Mouse (Mus musculus): ENCODE results near the gene Fam163b.

The Fam163b gene

DNA sequence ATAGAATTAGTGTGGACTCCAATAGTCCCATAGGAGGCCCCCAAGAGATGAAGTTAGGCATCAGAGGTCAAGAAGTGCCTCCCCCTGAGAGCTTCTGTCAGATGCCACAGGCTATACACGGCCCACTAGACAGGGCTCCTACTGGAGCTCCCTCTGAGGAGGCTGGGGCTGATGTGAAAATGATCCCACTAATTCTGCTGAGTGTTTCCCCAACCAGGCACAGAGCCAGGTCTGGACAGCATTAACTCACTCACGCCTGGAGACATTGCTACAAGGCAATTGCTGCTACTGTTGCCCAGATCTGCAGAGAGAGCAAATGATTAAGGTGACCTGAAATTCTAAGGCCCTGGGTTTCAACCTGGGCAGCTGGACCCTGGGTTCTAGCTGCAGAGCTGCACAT, 56.5 kb downstream of the Fam163b start:
- no peak for DNase-seq

GRCm38 (mm10) chr2:27084963-27085362, 57.3 kb downstream of the Fam163b start:
- DNase-seq = no peak

GRCm38 (mm10) chr2:27083761-27084475, 58.4 kb downstream of the Fam163b start:
- peak; percentile 65 for DNase-seq

DNA sequence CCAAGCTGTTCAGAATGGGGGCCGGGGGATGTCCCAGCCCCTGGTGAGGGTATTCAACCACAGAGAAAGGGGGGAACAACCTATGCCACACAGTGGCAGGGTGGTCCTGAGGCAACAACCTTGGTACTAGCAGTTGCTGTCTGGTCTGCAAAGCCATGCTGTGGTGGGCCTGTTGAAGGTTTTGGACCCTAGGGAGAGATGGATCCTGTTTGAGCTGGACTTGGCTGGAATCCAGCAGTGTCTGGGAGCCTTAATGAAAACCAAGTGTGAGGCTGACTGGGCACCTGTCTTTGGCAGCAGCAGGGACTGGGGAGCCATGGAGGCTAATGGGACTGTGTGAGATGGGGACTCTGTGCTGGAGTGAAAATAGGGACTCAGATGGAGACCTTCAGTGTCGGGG, 62.6 kb downstream of the Fam163b start:
- DNase-seq = peak; percentile 54

- peak; percentile 85 for DNase-seq
Measured at GRCm38 (mm10) chr2:27079152-27079584, 63.1 kb downstream of the Fam163b start, which contains the start of gene Adamtsl2. Adamtsl2 (plus strand) TSS chr2:27079379.

DNA sequence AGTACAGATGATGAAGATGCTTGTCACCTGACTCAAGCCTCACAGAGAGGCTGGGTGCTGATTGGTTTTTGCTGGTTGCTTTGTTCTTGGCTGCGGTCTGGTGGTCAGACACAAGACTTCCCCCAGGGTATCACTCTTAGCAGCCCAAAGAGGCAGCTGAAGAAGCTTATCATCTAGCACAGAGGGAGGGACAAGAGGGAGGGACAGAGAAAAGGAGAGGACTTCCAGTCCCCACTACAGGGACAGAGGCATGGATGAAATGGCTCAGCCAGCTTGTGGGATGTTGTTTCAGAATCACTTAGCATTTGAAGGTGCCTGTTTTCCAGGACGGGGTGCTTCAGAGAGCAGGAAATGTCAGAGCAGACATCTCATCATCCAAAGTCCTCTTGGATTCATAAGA, 64.0 kb downstream of the Fam163b start:
- DNase-seq = no peak

DNA sequence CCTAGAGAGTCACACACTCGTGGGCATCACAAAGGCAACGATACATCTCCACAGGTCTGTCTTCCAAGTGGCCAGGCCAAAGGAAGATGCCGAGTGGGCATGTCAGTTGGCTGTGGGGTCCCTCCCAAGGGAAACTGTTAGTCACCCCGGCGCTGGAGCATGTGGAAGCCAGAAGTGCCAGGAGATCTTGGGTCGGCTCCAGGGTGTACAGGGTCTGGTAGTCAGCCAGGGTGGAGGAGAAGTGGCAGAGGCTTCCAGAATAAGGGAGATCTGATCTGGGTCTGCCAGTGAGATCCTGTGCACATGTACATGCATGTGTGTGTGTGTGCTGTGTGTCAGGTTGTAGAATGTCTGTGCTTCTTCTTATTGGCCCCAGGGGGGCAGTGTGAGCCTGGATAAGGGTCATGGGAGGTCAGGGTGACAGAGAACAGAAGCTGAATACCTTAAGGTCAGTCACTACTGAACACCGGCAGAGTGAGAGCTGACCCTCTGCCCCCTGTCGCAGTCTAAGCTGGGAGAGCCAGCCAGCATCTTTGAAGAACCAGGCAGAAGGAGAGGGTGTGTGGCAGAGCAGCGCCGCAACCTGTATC, 64.5 kb downstream of the Fam163b start:
- no peak for DNase-seq

GRCm38 (mm10) chr2:27075485-27075884, 66.8 kb downstream of the Fam163b start:
- peak; percentile 72 for DNase-seq

DNA sequence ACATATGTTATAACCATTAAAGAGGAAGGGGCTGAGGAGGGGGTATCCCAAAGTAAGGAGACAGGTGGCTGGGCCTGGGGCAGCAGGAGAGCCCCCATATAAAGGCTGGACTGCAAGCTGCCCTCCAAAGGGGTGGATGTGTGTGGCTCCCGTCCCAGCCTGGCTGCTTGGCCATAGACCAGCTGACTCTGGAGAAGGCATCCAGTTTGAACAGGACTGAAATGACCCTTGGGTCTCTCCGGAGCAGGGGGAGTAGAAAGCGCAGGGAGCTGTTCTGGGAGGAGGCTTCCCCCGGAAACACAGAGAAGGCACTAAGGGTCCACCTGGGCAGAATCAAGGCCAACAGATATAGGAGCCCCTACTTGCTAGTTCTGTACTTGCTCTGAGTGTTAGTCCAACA, 67.5 kb downstream of the Fam163b start:
- peak; percentile 77 for DNase-seq

GRCm38 (mm10) chr2:27073407-27073806, 68.9 kb downstream of the Fam163b start:
- no peak for DNase-seq

DNA sequence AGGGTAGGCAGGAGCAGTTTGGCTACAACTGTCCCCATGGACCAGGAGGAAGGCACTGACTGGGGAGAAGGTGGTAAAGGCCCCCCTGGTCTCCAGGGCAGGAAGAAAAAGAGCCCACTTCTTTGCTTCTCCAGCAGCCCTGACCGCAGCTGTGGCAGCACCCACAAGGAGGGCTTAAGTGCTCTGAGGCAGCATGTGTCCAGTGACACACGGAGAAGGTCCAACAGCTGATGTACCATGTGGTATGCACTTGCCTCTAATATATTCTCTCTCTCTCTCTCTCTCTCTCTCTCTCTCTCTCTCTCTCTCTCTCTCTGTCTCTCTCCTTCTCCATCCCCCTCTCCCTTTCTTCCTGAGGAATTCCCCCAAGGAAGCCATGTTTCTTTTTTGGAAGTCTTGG, 70.3 kb downstream of the Fam163b start, which contains the start of gene Mymk:
Mymk (minus strand) TSS at position 202 of the 400 bp plus-strand sequence.
- DNase-seq = no peak

GRCm38 (mm10) chr2:27071137-27071536, 71.2 kb downstream of the Fam163b start:
- DNase-seq = peak; percentile 63

GRCm38 (mm10) chr2:27070247-27070813, 72.0 kb downstream of the Fam163b start:
- DNase-seq = no peak

DNA sequence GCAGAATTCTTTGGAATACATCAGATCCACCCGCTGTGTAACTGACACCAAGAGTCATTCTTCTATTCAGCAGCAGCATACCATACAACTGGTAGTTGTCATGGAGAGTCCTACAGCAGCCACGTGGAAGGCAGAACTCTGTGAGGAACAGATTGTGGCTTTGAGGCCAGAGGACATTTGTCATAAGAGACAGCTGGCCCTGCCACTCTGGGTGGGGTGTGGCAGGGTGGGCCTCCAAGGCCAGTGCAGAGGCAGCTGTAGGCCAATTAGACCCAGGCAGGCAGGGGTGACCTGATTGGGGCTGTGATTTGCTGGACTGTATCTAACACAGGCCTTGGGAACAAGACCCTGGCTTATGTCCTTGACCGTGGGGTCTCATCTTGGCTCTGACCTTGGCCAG, 72.6 kb downstream of the Fam163b start:
- DNase-seq = no peak

GRCm38 (mm10) chr2:27067996-27068395, 74.3 kb downstream of the Fam163b start:
- no peak for DNase-seq

DNA sequence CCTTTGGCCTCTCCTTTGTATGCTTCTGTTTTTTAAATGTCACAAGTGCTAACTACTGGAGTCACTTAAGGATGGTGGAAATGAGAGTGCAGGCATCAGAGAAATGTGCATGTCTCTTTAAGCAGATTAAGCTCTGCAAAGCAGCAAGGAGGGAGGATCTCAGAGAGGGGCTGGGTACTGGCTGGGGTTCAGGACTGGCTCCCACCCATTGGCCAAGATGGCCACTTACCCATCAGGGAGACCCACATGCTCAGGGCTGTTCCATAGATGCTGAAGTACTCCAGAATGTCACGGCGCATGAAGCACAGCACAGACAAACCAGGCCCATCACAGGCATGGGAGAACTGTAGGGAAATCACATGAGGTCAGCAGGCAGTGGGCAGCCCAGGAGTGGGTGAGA, 75.2 kb downstream of the Fam163b start:
- DNase-seq = no peak

Measured in kidney, adult 9 months (tissue).